Mouse (Mus musculus): ENCODE data around the gene Lhx9.

Gene Lhx9

DNA sequence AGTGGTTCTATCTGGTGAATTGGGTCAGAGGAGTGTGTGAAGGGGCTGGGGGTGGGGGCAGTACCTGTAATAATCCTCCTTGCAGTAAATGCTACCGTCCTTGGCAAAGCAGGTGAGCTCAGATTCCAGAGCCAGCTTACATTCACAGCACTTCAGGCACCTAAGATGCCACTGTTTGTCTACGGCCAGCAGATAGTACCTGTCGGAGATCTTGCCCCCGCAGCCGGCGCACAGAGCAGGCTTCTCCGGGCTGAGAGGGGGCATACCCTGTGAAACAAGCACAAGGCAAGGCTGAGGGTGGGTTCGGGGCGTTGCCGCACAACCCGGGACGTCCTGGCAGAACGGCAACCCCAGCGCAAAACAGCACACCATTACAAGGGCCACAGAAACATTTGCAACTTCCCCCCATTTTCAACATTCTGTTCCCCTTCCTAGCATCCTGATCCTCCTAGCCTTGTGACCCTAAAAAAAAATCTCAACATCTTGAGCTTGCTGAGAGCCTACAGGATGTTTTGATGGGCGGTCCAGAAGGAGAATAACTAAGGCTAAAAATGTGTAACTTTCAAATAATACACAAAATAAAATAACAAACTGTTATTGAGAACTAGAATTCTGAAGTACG, 8.5 kb downstream of the Lhx9 start:
- DNase-seq (ENCODE audit: extremely low spot score, low spot score) = peak; percentile 65

GRCm38 (mm10) chr1:138839291-138839690, 9.1 kb downstream of the Lhx9 start:
- no peak for DNase-seq (ENCODE audit: extremely low spot score, low spot score)

DNA sequence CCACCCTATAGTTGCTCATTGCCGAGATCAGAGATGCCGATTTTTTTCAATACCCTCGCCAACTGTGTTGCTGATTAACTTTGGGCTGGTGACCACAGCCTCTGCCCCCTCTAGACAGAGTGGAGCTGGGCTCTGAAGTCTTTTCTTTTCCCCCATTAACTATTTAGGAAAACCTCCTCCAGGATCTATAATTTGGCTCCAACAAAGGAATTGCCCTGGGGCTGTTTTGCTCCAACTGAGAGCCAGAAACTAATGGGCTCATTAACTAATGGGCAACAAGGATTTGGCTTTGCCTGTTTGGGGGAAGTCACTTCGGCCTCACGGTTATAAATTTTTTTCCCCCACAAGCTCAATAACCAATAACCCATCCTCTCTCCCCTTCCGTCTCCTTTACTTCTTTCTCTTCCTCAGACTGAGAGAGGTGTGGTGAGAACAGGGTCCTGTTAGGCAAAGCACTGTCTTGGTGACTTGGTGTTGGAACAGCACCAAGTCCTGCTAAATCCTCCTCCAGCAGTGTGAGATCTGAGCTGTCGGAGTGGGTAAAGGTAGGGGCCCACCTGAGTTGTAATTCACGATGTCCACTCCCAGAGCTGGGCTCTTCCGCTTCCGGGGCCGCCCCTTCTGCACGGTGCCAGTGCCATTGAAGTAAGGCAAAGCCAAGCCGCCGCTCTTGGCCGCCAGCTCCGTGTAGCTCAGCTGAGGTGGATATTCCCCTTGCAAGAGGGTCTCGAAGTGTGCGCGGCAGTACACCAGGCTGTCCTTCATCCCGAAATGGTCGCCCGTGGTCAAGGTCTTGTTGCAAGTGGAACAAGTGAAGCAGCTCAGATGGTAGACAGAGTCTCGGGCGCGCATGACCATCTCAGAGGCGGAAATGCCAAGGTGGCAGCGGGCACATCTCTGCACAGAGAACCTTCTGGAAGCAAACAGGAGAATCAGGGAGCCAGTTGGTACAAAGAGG, 10.3 kb downstream of the Lhx9 start:
- DNase-seq (ENCODE audit: extremely low spot score, low spot score) = peak; percentile 53

DNA sequence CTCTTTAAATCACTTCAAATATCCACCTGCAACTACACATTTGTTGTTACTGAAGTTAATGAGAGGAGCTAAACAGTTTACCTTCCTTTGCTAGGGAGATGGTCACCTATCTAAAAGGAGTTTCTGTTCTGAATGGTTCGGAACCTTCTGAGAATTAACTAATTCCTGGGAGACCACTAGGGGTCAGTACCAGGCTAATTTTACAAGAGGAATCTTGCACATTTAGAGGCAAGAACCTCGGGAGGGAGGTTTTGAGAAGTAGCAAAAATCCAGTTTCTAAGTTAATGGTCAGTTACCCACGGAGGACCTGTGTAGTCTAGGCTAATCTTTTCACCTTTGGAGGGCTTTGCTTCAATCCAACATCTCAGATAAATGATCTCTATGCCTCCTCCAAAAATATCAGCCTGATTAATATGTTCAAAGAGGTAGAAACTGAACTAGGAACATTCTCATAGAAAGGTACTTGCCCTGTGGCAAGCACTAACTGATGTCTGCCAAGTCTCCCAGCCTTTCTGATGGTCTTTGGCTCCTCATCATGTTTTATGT, 12.9 kb downstream of the Lhx9 start:
- no peak for DNase-seq (ENCODE audit: extremely low spot score, low spot score)

DNA sequence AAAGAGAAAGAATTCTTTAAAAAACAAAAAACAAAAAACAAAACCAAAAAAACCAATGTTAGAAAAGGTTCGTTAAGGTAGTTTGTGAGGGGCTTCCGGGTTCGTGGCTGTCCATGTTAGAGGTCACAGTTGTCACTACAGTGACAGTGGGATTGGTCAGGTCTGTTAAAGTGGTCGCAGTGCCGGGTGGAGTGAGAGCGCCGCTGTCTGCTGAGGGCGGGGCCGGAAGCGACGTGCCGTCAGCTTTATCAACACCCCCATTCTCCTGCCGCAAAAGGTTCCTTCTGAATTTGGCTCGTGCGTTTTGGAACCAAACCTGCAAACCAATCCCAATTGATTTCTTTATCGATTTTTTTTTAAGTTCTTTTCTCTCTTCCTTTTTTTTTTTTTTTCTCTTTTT, 17.1 kb downstream of the Lhx9 start:
- DNase-seq (ENCODE audit: extremely low spot score, low spot score) = peak; percentile 57

DNA sequence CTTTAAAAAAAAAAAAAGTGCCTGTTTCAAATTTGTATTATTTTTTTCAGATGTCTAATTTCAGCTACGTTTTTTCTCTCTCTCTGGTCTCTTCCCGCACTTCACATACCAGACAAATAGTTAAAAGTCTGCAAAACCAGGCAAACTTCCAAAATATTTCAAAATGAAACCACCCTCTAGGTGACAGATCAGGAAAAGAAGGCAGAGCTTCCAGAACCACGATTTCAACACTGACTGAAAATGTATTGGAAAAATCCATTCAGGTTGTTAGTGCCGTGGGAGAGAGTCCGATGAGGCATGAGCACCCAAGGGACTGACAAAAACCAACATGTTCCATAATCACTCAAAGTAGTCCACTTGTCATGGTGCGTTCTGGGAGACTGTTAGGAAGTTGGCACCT, 21.5 kb downstream of the Lhx9 start:
- DNase-seq (ENCODE audit: extremely low spot score, low spot score) = no peak

DNA sequence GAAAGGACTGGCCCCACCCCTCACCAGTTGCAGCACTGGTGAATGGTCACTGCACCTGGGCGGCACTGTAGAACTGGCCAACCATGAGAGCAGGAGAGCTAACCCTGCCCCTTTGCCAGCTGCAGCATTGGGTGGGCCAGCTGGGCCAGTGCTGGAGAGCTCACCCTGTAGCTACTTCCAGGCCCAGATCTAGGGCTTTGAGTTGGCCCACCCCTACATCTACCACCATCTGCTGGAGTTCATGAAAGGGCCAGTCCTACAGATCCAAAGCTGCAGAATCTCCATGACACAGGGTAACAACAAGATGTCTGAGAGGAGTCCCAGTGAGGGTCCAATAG, 25.4 kb downstream of the Lhx9 start:
- DNase-seq (ENCODE audit: extremely low spot score, low spot score) = no peak

GRCm38 (mm10) chr1:138822255-138822984, 26.0 kb downstream of the Lhx9 start:
- DNase-seq (ENCODE audit: extremely low spot score, low spot score) = no peak

DNA sequence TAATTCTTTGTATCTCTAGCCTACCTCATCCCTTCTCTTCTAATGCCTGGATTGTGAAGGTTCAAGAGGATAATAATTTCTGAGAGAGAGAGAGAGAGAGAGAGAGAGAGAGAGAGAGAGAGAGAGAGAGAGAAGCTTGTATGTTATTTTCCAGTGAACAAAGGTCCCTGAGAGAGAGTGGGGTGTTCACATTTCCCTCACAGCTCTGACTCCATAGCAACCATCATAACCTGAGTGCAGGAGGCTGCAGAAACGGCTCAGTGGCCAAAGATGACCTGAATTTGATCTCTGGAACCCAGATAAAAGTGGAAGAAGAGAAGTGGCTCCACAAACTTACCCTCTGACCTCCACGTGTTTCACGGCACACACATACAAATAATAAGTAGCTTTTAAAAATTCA, 46.6 kb downstream of the Lhx9 start:
- no peak for DNase-seq (ENCODE audit: extremely low spot score, low spot score)

DNA sequence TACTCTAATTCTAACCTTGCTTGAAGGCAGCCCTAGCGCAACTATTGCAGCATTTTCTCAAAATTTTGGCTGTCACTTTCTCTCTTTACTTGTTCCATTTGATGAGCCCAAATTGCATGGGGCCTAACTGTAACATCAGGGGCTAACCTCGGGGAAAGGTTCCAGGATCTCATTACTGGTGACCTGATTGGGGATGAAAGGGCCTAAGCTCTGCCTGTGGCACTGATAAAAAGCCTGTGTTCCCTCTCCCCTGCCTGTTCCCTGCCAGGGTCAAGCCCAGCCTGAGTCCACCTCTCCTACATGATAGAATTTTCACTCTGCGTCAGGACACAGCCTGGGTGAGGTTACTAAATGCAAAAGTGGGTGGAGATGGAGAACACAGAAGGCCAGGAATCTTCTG, 47.1 kb downstream of the Lhx9 start:
- DNase-seq (ENCODE audit: extremely low spot score, low spot score) = no peak

- DNase-seq (ENCODE audit: extremely low spot score, low spot score) = no peak
Observed at GRCm38 (mm10) chr1:138799692-138800314, 48.6 kb downstream of the Lhx9 start.

GRCm38 (mm10) chr1:138798110-138798509, 50.3 kb downstream of the Lhx9 start:
- no peak for DNase-seq (ENCODE audit: extremely low spot score, low spot score)

- DNase-seq (ENCODE audit: extremely low spot score, low spot score) = no peak
Observed at GRCm38 (mm10) chr1:138785856-138786255, 62.5 kb downstream of the Lhx9 start.

- DNase-seq (ENCODE audit: extremely low spot score, low spot score) = no peak
Observed at GRCm38 (mm10) chr1:138784019-138784418, 64.4 kb downstream of the Lhx9 start.

Measured in neural tube, embryonic 10.5 days (tissue).